Mouse (Mus musculus) cerebellum, postnatal 10 days (tissue): ENCODE data around the gene Lrrc39.

ENCODE experiments used
- DNase-seq, 2 experiments: peaks; one replicate each; pipeline ENCODE4 v3.0.0; 2021; ENCODE audit warnings: mixed read lengths in 2 of 2

Lrrc39 gene

DNA sequence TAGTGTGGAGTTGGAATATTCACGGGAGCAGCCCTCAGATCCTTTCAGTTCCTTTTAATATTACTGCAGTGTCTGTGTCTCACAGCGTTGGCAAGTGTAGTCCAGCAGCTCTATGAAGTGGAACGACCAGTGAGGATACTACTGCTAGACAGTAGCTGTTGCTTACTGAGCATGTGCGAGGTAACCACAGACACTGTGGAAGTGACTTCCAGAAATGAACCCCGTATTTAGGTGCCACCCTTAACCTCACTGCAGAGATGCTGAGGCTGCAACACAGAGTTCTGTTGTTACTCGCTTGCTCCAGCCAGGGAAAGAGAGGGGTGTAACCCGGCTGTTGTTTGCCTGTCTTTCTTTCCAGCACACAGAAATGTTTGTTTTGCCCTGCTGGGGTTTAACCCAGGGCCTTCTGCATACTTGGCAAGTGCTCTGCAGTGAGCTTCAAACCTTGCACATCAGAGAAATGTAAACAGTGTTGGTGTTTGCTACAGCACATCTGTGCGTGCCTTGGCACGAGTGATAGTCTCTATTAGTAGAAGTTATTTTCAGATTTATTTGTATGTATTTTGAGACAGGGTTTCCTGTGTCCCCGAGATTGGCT, 51.6 kb downstream of the Lrrc39 start, which contains the start of gene Trmt13:
Gene Trmt13 (minus strand): TSS at position 293 of the 598 bp plus-strand sequence.
- DNase-seq: no peak

- DNase-seq: no peak
Observed at GRCm38 (mm10) chr3:116615318-116616068, 52.7 kb downstream of the Lrrc39 start.

- no peak for DNase-seq
Observed at GRCm38 (mm10) chr3:116618855-116619254, 56.1 kb downstream of the Lrrc39 start.

- no peak for DNase-seq
Observed at GRCm38 (mm10) chr3:116620636-116621370, 58.0 kb downstream of the Lrrc39 start.

GRCm38 (mm10) chr3:116622641-116623040, 59.9 kb downstream of the Lrrc39 start:
- DNase-seq: no peak

DNA sequence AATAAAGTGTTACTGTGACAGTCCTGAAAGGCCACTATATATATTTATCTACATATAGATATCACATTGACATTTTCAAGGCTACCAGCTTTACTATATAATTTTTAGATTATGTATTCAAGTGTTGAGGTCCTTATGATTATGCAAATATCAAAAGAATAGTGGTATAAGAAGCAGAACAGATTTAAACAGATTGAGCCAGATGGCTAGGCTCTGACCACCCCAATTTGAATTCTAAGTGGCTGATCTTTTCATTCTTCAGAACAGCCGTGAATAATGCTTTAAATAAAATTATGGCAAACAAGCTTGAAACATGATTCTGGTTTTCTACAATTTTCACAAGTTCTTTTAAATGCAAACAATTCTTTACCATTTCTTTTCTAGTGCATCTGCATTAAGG, 68.7 kb downstream of the Lrrc39 start:
- DNase-seq: no peak
